28 mouse cellular contexts compared by ENCODE assay signal in the genomic region with DNA sequence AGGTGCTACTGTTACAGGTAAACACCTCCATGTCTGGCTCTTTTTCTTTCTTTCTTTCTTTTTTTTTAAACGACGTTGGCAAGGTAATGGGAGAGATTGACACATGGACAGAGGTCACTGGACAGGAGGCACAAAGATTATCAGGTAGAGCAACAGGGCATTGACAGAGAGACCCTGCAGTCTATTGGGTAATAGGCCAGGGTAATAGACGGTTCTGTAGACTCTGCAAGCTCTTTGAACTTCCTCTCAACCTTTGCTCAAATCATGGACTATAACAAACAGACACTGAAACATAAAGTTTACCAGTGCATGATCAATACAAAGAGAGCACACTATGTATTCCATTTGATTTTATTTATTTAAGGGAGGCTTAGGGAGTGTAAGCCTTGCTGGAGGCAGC.
DNase-seq lines count a peak whose midpoint lies in the region; ATAC-seq and TF ChIP-seq lines count a peak whose summit lies in the region.
"Had no signal": no experiment of that assay in that cellular context is flagged by ENCODE, and none has a peak within 500 bp of the region (broad histone marks: within the 10 kb centered on the region; RNA-seq: fewer than 3 reads in every experiment).

No protein-coding gene starts in this region.

- peaks cover 22% of the 10 kb centered on the region for H3K4me1 ChIP-seq in liver, adult 2 months (ENCODE audit: control insufficient read depth, insufficient read depth, low read length)
- H3K4me1 ChIP-seq in liver, embryonic 12.5 days, result no peaks in the 10 kb centered on the region
- no peaks in the 10 kb centered on the region for H3K4me1 ChIP-seq in liver, embryonic 15.5 days (replicated peaks)
- H3K4me1 ChIP-seq in lung, adult 2 months (ENCODE audit: control insufficient read depth, insufficient read depth, low read length), result no peaks in the 10 kb centered on the region
- H3K4me1 ChIP-seq: embryonic facial prominence, embryonic 12.5 days; embryonic facial prominence, embryonic 15.5 days; heart, embryonic 10.5 days; heart, embryonic 13.5 days had no signal

- no peak overlapping the region for H3K9ac ChIP-seq in liver, adult 2 months (ENCODE audit: low read depth, low read length)
- no peak overlapping the region for H3K9ac ChIP-seq in liver, embryonic 12.5 days
- no peak overlapping the region for H3K9ac ChIP-seq in liver, embryonic 15.5 days
- H3K9ac ChIP-seq: embryonic facial prominence, embryonic 12.5 days; embryonic facial prominence, embryonic 15.5 days; forebrain, postnatal 0 days; heart, embryonic 13.5 days; hindbrain, embryonic 14.5 days had no signal

- H3K4me3 ChIP-seq in liver, adult 2 months (ENCODE audit: insufficient read depth, low read depth, low read length), result no peak overlapping the region
- H3K4me3 ChIP-seq in liver, embryonic 12.5 days, result no peak overlapping the region
- H3K4me3 ChIP-seq in liver, embryonic 15.5 days (replicated peaks), result no peak overlapping the region
- no peak overlapping the region for H3K4me3 ChIP-seq in lung, adult 2 months (replicated peaks; ENCODE audit: extremely low read depth, low read depth, low read length)
- H3K4me3 ChIP-seq: embryonic facial prominence, embryonic 12.5 days; embryonic facial prominence, embryonic 15.5 days; heart, adult 2 months; heart, embryonic 10.5 days; heart, embryonic 13.5 days had no signal

- no peak for TF ChIP-seq POLR2A in liver, adult 2 months (IDR thresholded peaks at IDR 0.05; ENCODE audit: extremely low read depth, insufficient read depth, low read length)
- no peak for TF ChIP-seq POLR2A in lung, adult 2 months (IDR thresholded peaks at IDR 0.05; ENCODE audit: borderline replicate concordance, extremely low read depth, low read depth, low read length)

- 15% methylated on average over 3 of the region's 3 CpGs for WGBS in liver, adult 2 months
- 46% methylated on average over 3 of the region's 3 CpGs for WGBS in liver, embryonic 12.5 days (ENCODE audit: insufficient replicate concordance)
- WGBS in liver, embryonic 15.5 days (ENCODE audit: insufficient replicate concordance), result 48% methylated on average over 3 of the region's 3 CpGs
- WGBS in lung, adult 2 months, result 81% methylated on average over 3 of the region's 3 CpGs

- ATAC-seq in liver, embryonic 12.5 days, result peak; percentile 81
- peak; percentile 90 for ATAC-seq in liver, embryonic 15.5 days (ENCODE audit: insufficient read depth)
- ATAC-seq: forebrain, embryonic 14.5 days; forebrain, postnatal 0 days; Patski had no signal

- H3K9me3 ChIP-seq in liver, embryonic 12.5 days (replicated peaks), result no peaks in the 10 kb centered on the region
- no peaks in the 10 kb centered on the region for H3K9me3 ChIP-seq in liver, embryonic 15.5 days (replicated peaks)
- H3K9me3 ChIP-seq: embryonic facial prominence, embryonic 12.5 days; embryonic facial prominence, embryonic 15.5 days; G1E; heart, embryonic 10.5 days; heart, embryonic 13.5 days had no signal

- no peak for TF ChIP-seq CTCF in liver, adult 2 months (IDR thresholded peaks at IDR 0.05; ENCODE audit: low read depth, low read length)
- no peak for TF ChIP-seq CTCF in lung, adult 2 months (IDR thresholded peaks at IDR 0.05; ENCODE audit: insufficient read depth, low read length)

- peak; percentile 99 for DNase-seq in liver, adult 2 months (ENCODE audit: extremely low read depth, low read depth, low spot score)
- DNase-seq in liver, result no peak
- DNase-seq in yolk sac, embryonic 10.5 days (ENCODE audit: low spot score), result peak; percentile 16
- DNase-seq in lung, adult 2 months, result no peak
- no peak for DNase-seq in left cerebral cortex, adult 9 months (ENCODE audit: low spot score in 2 of 2)
- DNase-seq: adrenal gland, postnatal 10 days; adrenal gland, postnatal 36 days; B cell, adult 2 months; cerebellum, adult 18-20 months; cerebellum, adult 9-10 months; cerebellum, postnatal 14 days; forebrain, postnatal 0 days; gastrocnemius, postnatal 10 days; gastrocnemius, postnatal 36 days; heart, adult 2 months; heart, postnatal 14 days; heart, postnatal 4 days had no signal

- H3K27ac ChIP-seq in liver, adult 2 months (replicated peaks; ENCODE audit: insufficient read depth, low read depth, low read length), result peak overlapping the region; percentile 69; the same call in 1 of the 2 replicates
- H3K27ac ChIP-seq in liver, embryonic 12.5 days, result no peak overlapping the region
- peak overlapping the region; percentile 60 for H3K27ac ChIP-seq in liver, embryonic 15.5 days (replicated peaks)
- H3K27ac ChIP-seq: embryonic facial prominence, embryonic 12.5 days; embryonic facial prominence, embryonic 15.5 days; heart, adult 2 months; heart, embryonic 10.5 days; heart, embryonic 13.5 days; hindbrain, embryonic 14.5 days had no signal

- H3K4me2 ChIP-seq in liver, embryonic 12.5 days, result no peak overlapping the region
- H3K4me2 ChIP-seq in liver, embryonic 15.5 days, result no peak overlapping the region
- H3K4me2 ChIP-seq: embryonic facial prominence, embryonic 12.5 days; embryonic facial prominence, embryonic 15.5 days; heart, embryonic 13.5 days; hindbrain, embryonic 14.5 days had no signal

- no peaks in the 10 kb centered on the region for H3K79me2 ChIP-seq in liver, adult 2 months (ENCODE audit: control insufficient read depth, insufficient read depth, low read length)

- H3K36me3 ChIP-seq in liver, adult 2 months (ENCODE audit: control insufficient read depth, insufficient read depth, low read length), result no peaks in the 10 kb centered on the region
- H3K36me3 ChIP-seq in liver, embryonic 12.5 days, result no peaks in the 10 kb centered on the region
- no peaks in the 10 kb centered on the region for H3K36me3 ChIP-seq in liver, embryonic 15.5 days (replicated peaks)
- H3K36me3 ChIP-seq: embryonic facial prominence, embryonic 12.5 days; embryonic facial prominence, embryonic 15.5 days; G1E; heart, embryonic 10.5 days; heart, embryonic 13.5 days had no signal

- no peaks in the 10 kb centered on the region for H3K27me3 ChIP-seq in liver, adult 2 months (ENCODE audit: control insufficient read depth, insufficient read depth, low read length)
- no peaks in the 10 kb centered on the region for H3K27me3 ChIP-seq in liver, embryonic 12.5 days (replicated peaks)
- no peaks in the 10 kb centered on the region for H3K27me3 ChIP-seq in liver, embryonic 15.5 days
- H3K27me3 ChIP-seq: CH12.LX; embryonic facial prominence, embryonic 12.5 days; embryonic facial prominence, embryonic 15.5 days; heart, embryonic 13.5 days; Patski had no signal

Comparison
In these comparisons a context has a peak if more than half of its experiments do, and no peak if none do; other contexts are left out.
1. DNase-seq: peak in liver, adult 2 months (single experiment) and yolk sac, embryonic 10.5 days (single experiment); none in liver (single experiment), lung, adult 2 months (single experiment) and left cerebral cortex, adult 9 months (0 of 2).